Mouse (Mus musculus) liver, adult 2 months (tissue): ENCODE results near the gene Hook2.

Experiments used
- CTCF ChIP-seq: fragments of 200-500 bp; IDR thresholded peaks from 2 replicates; pipeline ENCODE4 v1.5.1; 2011; ENCODE audit warnings: low read depth, low read length, control low read depth
- POLR2A ChIP-seq: fragments of 200-500 bp; IDR thresholded peaks from 2 replicates; pipeline ENCODE4 v1.6.1; 2011; ENCODE audit warnings: low read length, control low read depth; ENCODE audit not compliant: insufficient read depth; ENCODE audit errors: extremely low read depth

GRCm38 (mm10) chr8:85007686-85008085 is 17.3 kb downstream of the Hook2 start:
- TF ChIP-seq CTCF, result peak; percentile 66
- TF ChIP-seq POLR2A, result no peak
